Mouse (Mus musculus) C2C12 (cell line): ENCODE measurements around the gene Wnt10a. TPM values are rescaled to one million over a fixed set of nuclear protein-coding genes. Genes with fewer than 3 reads are reported as not detected.

ENCODE experiments used
- H3K27me3 ChIP-seq: one replicate; pipeline ENCODE4 v1.6.1; 2011; ENCODE audit not compliant: control insufficient read depth, insufficient read depth, insufficient read length
- H3K36me3 ChIP-seq: one replicate; pipeline ENCODE4 v1.6.1; 2011; ENCODE audit not compliant: control insufficient read depth, insufficient read depth
- H3K4me3 ChIP-seq: one replicate; pipeline ENCODE4 v1.5.1; 2011; ENCODE audit warnings: mild to moderate bottlenecking, control low read depth; ENCODE audit not compliant: poor library complexity, insufficient read depth, severe bottlenecking
- H3K79me2 ChIP-seq: one replicate; pipeline ENCODE4 v1.6.1; 2011; ENCODE audit not compliant: control insufficient read depth, insufficient read depth
- H3K79me3 ChIP-seq: one replicate; pipeline ENCODE4 v1.6.1; 2011; ENCODE audit warnings: low read depth, control low read depth
- H3ac ChIP-seq: one replicate; pipeline ENCODE3; 2011; ENCODE audit warnings: low read depth; ENCODE audit not compliant: control insufficient read depth, insufficient read length
- CEBPB ChIP-seq: IDR thresholded peaks from one replicate; pipeline ENCODE4 v1.6.1; 2011; ENCODE audit warnings: low read depth, mild to moderate bottlenecking, control low read depth, moderate library complexity
- CTCF ChIP-seq: IDR thresholded peaks from one replicate; pipeline ENCODE4 v1.5.1; 2011; ENCODE audit not compliant: control insufficient read depth, insufficient read depth, insufficient read length
- FOSL1 ChIP-seq: IDR thresholded peaks from one replicate; pipeline ENCODE4 v1.8.0; 2011; ENCODE audit warnings: mild to moderate bottlenecking, low read length; ENCODE audit not compliant: poor library complexity, insufficient read depth, severe bottlenecking
- MAX ChIP-seq: IDR thresholded peaks from one replicate; pipeline ENCODE4 v1.6.1; 2011; ENCODE audit warnings: mild to moderate bottlenecking, control low read depth
- MYOD1 ChIP-seq: IDR thresholded peaks from one replicate; pipeline ENCODE4 v1.6.1; 2011; ENCODE audit warnings: low read depth; ENCODE audit not compliant: control insufficient read depth, insufficient read length
- MYOG ChIP-seq: IDR thresholded peaks from one replicate; pipeline ENCODE4 v1.6.1; 2011; ENCODE audit not compliant: control insufficient read depth, insufficient read length; ENCODE audit errors: extremely low read depth
- USF1 ChIP-seq: IDR thresholded peaks from one replicate; pipeline ENCODE4 v1.6.1; 2011; ENCODE audit warnings: low read depth, mild to moderate bottlenecking, control low read depth, moderate library complexity
- polyA plus RNA-seq: library from polyadenylated mRNA; unstranded; fragments of >200 nt; fragmentation: generic; extraction: Trizol; gene quantifications from one replicate; pipeline ENCODE4 v1.2.1, GENCODE M21; 2012; ENCODE audit warnings: missing spikeins

Wnt10a gene
- polyA plus RNA-seq, 1 experiment: 12.9 TPM

GRCm38 (mm10) chr1:74770727-74771466 is 20.4 kb upstream of the Wnt10a start:
- no peak overlapping the region for H3K4me3 ChIP-seq
- H3K36me3 ChIP-seq: no peaks in the 10 kb centered on the region
- H3K79me3 ChIP-seq: no peaks in the 10 kb centered on the region
- no peaks in the 10 kb centered on the region for H3K79me2 ChIP-seq
- TF ChIP-seq CTCF: no peak
- TF ChIP-seq USF1: no peak
- no peak for TF ChIP-seq FOSL1
- no peak for TF ChIP-seq MYOD1
- no peak for TF ChIP-seq CEBPB
- no peak for TF ChIP-seq MAX
- TF ChIP-seq MYOG: no peak
- no peak overlapping the region for H3ac ChIP-seq
- peaks cover 16% of the 10 kb centered on the region for H3K27me3 ChIP-seq

GRCm38 (mm10) chr1:74771467-74771844 is 19.9 kb upstream of the Wnt10a start:
- Histone ChIP-seq H3K27me3 (peaks cover 16% of the 10 kb centered on the region), H3K4me3 (no peak overlapping the region), H3K79me2 (no peaks in the 10 kb centered on the region), H3ac (no peak overlapping the region), H3K79me3 (no peaks in the 10 kb centered on the region), H3K36me3 (no peaks in the 10 kb centered on the region)
- no peak for TF ChIP-seq USF1
- no peak for TF ChIP-seq MYOG
- TF ChIP-seq MYOD1: no peak

- H3K79me3 ChIP-seq: no peaks in the 10 kb centered on the region
- H3K4me3 ChIP-seq: no peak within 1 kb of the TSS
- no peak for TF ChIP-seq CEBPB
- no peak for TF ChIP-seq FOSL1
- TF ChIP-seq CTCF: no peak
- TF ChIP-seq MYOG: no peak
- TF ChIP-seq MYOD1: no peak
- TF ChIP-seq USF1: no peak
- TF ChIP-seq MAX: no peak
Measured at GRCm38 (mm10) chr1:74771845-74771930, 19.6 kb upstream of the Wnt10a start, which contains the start of gene Wnt6. Gene Wnt6, plus strand, starts transcription at chr1:74771892.

GRCm38 (mm10) chr1:74771931-74772620 is 19.2 kb upstream of the Wnt10a start:
- TF ChIP-seq MYOD1 (no peak), CTCF (no peak), USF1 (no peak), CEBPB (no peak), MYOG (no peak), FOSL1 (no peak), MAX (no peak)
- H3K79me3 ChIP-seq: no peaks in the 10 kb centered on the region
- peak overlapping the region; percentile 55 for H3ac ChIP-seq
- peaks cover 16% of the 10 kb centered on the region for H3K27me3 ChIP-seq
- H3K79me2 ChIP-seq: no peaks in the 10 kb centered on the region
- H3K4me3 ChIP-seq: no peak overlapping the region
- H3K36me3 ChIP-seq: no peaks in the 10 kb centered on the region

More at GRCm38 (mm10) chr1:74771845-74771930, 19.6 kb upstream of the Wnt10a start, which contains the start of gene Wnt6:
- Histone ChIP-seq H3ac (peak within 1 kb of the TSS; percentile 55), H3K79me2 (no peaks in the 10 kb centered on the region), H3K27me3 (peaks cover 16% of the 10 kb centered on the region), H3K36me3 (no peaks in the 10 kb centered on the region)

GRCm38 (mm10) chr1:74773136-74773535 is 18.2 kb upstream of the Wnt10a start:
- Histone ChIP-seq H3K79me2 (no peaks in the 10 kb centered on the region), H3K79me3 (no peaks in the 10 kb centered on the region), H3ac (no peak overlapping the region), H3K4me3 (no peak overlapping the region), H3K36me3 (no peaks in the 10 kb centered on the region), H3K27me3 (peaks cover 16% of the 10 kb centered on the region)
- TF ChIP-seq CTCF (no peak), CEBPB (no peak), MAX (peak; percentile 78), FOSL1 (no peak)

- H3K36me3 ChIP-seq: no peaks in the 10 kb centered on the region
- H3K4me3 ChIP-seq: no peak overlapping the region
- no peaks in the 10 kb centered on the region for H3K79me2 ChIP-seq
- peaks cover 16% of the 10 kb centered on the region for H3K27me3 ChIP-seq
- no peak overlapping the region for H3ac ChIP-seq
- H3K79me3 ChIP-seq: no peaks in the 10 kb centered on the region
- TF ChIP-seq CEBPB (no peak), MYOD1 (no peak), USF1 (no peak), MAX (no peak), FOSL1 (no peak), MYOG (no peak), CTCF (no peak)
Measured at GRCm38 (mm10) chr1:74774062-74774461, 17.3 kb upstream of the Wnt10a start.
